Mouse (Mus musculus) liver, postnatal 0 days (tissue): ENCODE results near the gene Itgad. TPM values are rescaled to one million over a fixed set of nuclear protein-coding genes. Genes with fewer than 3 reads are reported as not detected.

Source experiments
- ATAC-seq: fragments of 200-750 bp; cut with Nextera tagmentation; 2 replicates; pipeline ENCODE4 v1.8.0; 2017; ENCODE audit warnings: mild to moderate bottlenecking, moderate library complexity
- DNase-seq: peaks from one replicate; pipeline ENCODE4 v3.0.0-alpha.2; 2016
- H3K27ac ChIP-seq: fragments of 300-500 bp; sonication (generic); 2 replicates; pipeline ENCODE4 v1.5.1; 2014; ENCODE audit warnings: antibody characterized with exemption, moderate library complexity, mild to moderate bottlenecking, low read depth
- H3K27me3 ChIP-seq: fragments of 300-500 bp; sonication (generic); 2 replicates; pipeline ENCODE4 v1.6.1; 2014; ENCODE audit warnings: low read length, control low read depth, mixed read lengths; ENCODE audit not compliant: insufficient read depth
- H3K36me3 ChIP-seq: fragments of 300-500 bp; sonication (generic); replicated peaks from 2 replicates; pipeline ENCODE4 v1.6.1; 2014; ENCODE audit warnings: mild to moderate bottlenecking, control low read depth, low read length, moderate library complexity, mixed read lengths; ENCODE audit not compliant: insufficient read depth
- H3K4me1 ChIP-seq: fragments of 300-500 bp; sonication (generic); 2 replicates; pipeline ENCODE4 v1.6.1; 2014; ENCODE audit warnings: antibody characterized with exemption, mild to moderate bottlenecking, control low read depth; ENCODE audit not compliant: insufficient read depth
- H3K4me2 ChIP-seq: fragments of 300-500 bp; sonication (generic); 2 replicates; pipeline ENCODE4 v1.6.1; 2014; ENCODE audit warnings: low read depth, mild to moderate bottlenecking, low read length, moderate library complexity, mixed read lengths
- H3K4me3 ChIP-seq: fragments of 300-500 bp; sonication (generic); 2 replicates; pipeline ENCODE4 v1.5.1; 2014; ENCODE audit warnings: low read depth, low read length
- H3K9ac ChIP-seq: fragments of 300-500 bp; sonication (generic); replicated peaks from 2 replicates; pipeline ENCODE4 v1.6.1; 2014; ENCODE audit warnings: mild to moderate bottlenecking, moderate library complexity
- H3K9me3 ChIP-seq: fragments of 300-500 bp; sonication (generic); 2 replicates; pipeline ENCODE4 v1.6.1; 2016; ENCODE audit warnings: mild to moderate bottlenecking, control low read depth, low read length, mixed read lengths
- CTCF ChIP-seq: sonication (generic); IDR thresholded peaks from 2 replicates; pipeline ENCODE4 v1.5.1; 2016; ENCODE audit warnings: antibody characterized with exemption, low read depth
- EP300 ChIP-seq: IDR thresholded peaks from 2 replicates; pipeline ENCODE4 v1.6.1; 2016; ENCODE audit warnings: antibody characterized with exemption, low read depth, mild to moderate bottlenecking
- WGBS: fragments of 180-500 bp; shearing (Covaris S2); extraction: QIAGEN DNeasy Blood & Tissue Kit; methylation state at CpG from one replicate; pipeline ENCODE4 v1.1.7; 2014; ENCODE audit not compliant: insufficient replicate concordance; 5-methylcytosine and 5-hydroxymethylcytosine counted together
- polyA plus RNA-seq: library from polyadenylated mRNA; unstranded; fragments of >200 nt; fragmentation: Nextera tagmentation; extraction: Ambion mirVana; gene quantifications from 2 replicates; pipeline ENCODE4 v1.2.1, GENCODE M21; 2015

Gene Itgad
- polyA plus RNA-seq, 1 experiment from 2014 or later = 0.28 TPM

DNA sequence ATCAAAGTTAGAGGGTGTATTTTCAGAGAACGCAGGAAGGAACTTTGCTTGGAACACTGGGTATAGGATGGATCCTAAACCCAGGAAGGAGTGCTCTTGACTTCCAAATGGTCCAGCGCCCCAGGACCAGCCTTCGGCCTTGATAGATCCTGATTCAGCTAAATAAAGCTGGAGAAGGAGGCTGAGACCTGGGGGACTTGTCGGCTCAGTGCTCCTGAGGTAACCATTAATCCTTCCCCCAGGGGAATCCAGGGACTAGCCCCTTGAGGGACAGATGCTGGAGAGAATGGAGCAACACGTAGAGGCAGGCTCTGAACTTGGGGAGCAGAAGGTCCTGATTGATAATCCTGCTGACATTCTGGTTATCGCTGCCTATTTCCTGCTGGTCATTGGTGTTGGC lies 111.2 kb downstream of the Itgad start, which contains the start of gene Slc5a2:
Gene Slc5a2 (plus strand): TSS at position 247 of the 400 bp plus-strand sequence.
- no peak within 1 kb of the TSS for H3K27ac ChIP-seq
- no peak within 1 kb of the TSS for H3K4me2 ChIP-seq
- DNase-seq (no peak), ATAC-seq (no peak)
- TF ChIP-seq CTCF (no peak), EP300 (no peak)
- H3K36me3 ChIP-seq = no peaks in the 10 kb centered on the region
- H3K9ac ChIP-seq = no peak within 1 kb of the TSS
- H3K27me3 ChIP-seq = 0 out of 2 replicates have a peak, but pooled peaks cover 5% of the 10 kb centered on the region
- 68% methylated on average over 6 of the region's 6 CpGs for WGBS
- peaks cover 5% of the 10 kb centered on the region for H3K4me1 ChIP-seq
- no peak within 1 kb of the TSS for H3K4me3 ChIP-seq
- H3K9me3 ChIP-seq = no peaks in the 10 kb centered on the region

DNA sequence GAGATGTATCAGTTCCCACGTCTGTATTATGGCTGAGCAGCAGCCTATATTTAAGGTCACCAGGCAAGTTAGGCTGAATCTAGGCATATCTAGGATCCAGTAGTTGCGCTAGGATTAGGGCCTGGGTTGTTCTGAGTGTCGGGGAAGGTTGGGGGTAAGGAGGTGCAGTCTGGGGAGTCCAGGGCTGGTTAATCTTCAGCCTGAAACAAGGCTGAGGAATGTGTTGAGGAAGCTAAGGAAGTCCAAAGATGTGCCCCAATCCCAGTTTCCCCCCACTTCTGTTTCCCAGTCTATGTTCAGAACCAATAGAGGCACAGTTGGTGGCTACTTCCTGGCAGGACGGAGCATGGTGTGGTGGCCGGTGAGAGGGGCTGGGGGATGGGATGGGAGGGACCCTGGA lies 111.9 kb downstream of the Itgad start:
- no peak for ATAC-seq
- TF ChIP-seq EP300 (no peak), CTCF (no peak)
- Histone ChIP-seq H3K27ac (no peak overlapping the region), H3K4me2 (no peak overlapping the region), H3K4me3 (no peak overlapping the region), H3K9me3 (no peaks in the 10 kb centered on the region), H3K36me3 (no peaks in the 10 kb centered on the region), H3K9ac (no peak overlapping the region), H3K4me1 (peaks cover 6% of the 10 kb centered on the region), H3K27me3 (0 out of 2 replicates have a peak, but pooled peaks cover 5% of the 10 kb centered on the region)
- DNase-seq = no peak
- WGBS = 75% methylated on average over 5 of the region's 5 CpGs

DNA sequence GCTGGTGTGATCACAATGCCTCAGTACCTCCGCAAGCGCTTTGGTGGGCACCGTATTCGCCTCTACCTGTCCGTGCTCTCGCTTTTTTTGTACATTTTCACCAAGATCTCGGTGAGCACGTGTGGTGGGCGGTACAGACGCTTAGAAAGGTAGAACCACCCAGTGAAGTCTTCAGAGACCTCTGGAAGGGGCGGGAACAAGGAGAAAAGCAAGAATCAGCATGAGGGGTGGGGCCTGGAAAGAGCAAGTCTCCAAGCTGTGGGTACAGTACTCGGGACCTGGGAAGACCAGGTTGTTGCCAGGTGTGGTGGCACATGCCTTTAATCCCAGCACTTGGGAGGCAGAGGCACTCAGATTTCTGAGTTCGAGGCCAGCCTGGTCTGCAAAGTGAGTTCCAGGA lies 113.2 kb downstream of the Itgad start:
- Histone ChIP-seq H3K4me2 (no peak overlapping the region), H3K4me1 (peaks cover 6% of the 10 kb centered on the region), H3K9me3 (no peaks in the 10 kb centered on the region), H3K36me3 (peaks cover 11% of the 10 kb centered on the region), H3K27ac (no peak overlapping the region), H3K4me3 (no peak overlapping the region), H3K9ac (no peak overlapping the region), H3K27me3 (0 out of 2 replicates have a peak, but pooled peaks cover 5% of the 10 kb centered on the region)
- no peak for DNase-seq
- WGBS = 65% methylated on average over 13 of the region's 13 CpGs
- TF ChIP-seq CTCF (no peak), EP300 (no peak)
- ATAC-seq = no peak

DNA sequence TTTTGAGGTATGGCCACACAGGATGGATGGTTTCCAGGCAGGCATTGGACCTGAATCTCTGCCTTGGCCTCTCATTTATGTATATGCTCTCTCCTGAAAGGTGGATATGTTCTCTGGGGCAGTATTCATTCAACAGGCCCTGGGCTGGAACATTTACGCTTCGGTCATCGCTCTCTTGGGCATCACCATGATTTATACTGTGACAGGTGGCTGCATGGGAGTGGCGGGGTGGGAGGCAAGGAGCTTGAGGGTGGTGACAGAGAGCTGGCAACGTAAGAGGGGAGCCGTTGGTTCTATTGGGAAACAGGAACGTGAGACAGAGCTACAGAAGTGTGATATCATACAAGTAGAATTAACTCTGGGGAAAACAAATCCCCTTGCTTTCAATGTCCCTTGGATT lies 113.6 kb downstream of the Itgad start:
- DNase-seq (no peak), ATAC-seq (no peak)
- H3K4me3 ChIP-seq = no peak overlapping the region
- H3K36me3 ChIP-seq = peaks cover 12% of the 10 kb centered on the region
- H3K9ac ChIP-seq = no peak overlapping the region
- peaks cover 6% of the 10 kb centered on the region for H3K4me1 ChIP-seq
- no peak overlapping the region for H3K4me2 ChIP-seq
- TF ChIP-seq CTCF (no peak), EP300 (no peak)
- WGBS = 80% methylated on average over 7 of the region's 7 CpGs
- 0 out of 2 replicates have a peak, but pooled peaks cover 5% of the 10 kb centered on the region for H3K27me3 ChIP-seq
- no peaks in the 10 kb centered on the region for H3K9me3 ChIP-seq
- H3K27ac ChIP-seq = no peak overlapping the region

DNA sequence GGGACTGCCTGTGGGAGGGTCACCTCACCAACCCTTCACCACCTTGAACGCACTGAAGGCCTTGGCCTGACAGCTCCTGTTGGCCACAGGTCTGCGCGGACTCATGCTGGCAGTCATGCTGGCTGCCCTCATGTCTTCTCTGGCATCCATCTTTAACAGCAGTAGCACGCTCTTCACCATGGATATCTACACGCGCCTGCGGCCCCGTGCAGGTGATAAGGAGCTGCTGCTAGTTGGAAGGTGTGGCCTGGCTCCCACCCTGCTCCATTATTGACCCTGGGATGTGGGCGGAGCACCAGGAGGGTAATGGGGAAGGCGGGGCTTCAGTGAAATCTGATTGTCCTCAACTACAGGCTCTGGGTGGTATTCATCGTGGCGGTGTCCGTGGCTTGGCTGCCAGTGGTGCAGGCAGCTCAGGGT lies 116.3 kb downstream of the Itgad start:
- no peaks in the 10 kb centered on the region for H3K9me3 ChIP-seq
- TF ChIP-seq CTCF = no peak
- TF ChIP-seq EP300 = peak; percentile 51; the same call in 1 of the 2 replicates
- peak; percentile 95 for ATAC-seq
- 38% methylated on average over 13 of the region's 13 CpGs for WGBS
- peaks cover 6% of the 10 kb centered on the region for H3K4me1 ChIP-seq
- DNase-seq = peak; percentile 72
- H3K4me3 ChIP-seq = no peak overlapping the region
- peaks cover 38% of the 10 kb centered on the region for H3K36me3 ChIP-seq
- H3K27ac ChIP-seq = no peak overlapping the region
- H3K9ac ChIP-seq = no peak overlapping the region
- H3K27me3 ChIP-seq = 0 out of 2 replicates have a peak, but pooled peaks cover 1% of the 10 kb centered on the region
- peak overlapping the region; percentile 52 for H3K4me2 ChIP-seq

DNA sequence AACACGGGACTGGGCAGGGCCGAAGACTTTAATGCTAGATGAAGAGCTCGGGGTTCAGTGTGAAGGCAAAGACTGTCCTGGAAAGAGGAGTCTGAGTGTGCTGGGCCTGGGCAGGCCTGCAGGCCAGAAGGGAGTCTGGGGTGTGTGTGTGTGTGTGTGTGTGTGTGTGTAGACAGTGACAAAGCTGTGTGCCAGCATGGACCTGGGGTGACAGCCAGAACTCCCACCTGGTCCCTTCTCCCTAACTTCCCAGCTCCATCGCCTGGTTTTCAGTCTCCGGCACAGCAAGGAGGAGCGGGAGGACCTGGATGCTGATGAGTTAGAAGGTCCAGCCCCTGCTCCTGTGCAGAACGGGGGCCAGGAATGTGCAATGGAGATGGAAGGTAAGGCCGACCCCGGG lies 117.3 kb downstream of the Itgad start:
- Histone ChIP-seq H3K27ac (no peak overlapping the region), H3K36me3 (peaks cover 48% of the 10 kb centered on the region)
- 92% methylated on average over 9 of the region's 9 CpGs for WGBS

More for the DNA sequence above, 117.3 kb downstream of the Itgad start:
- Histone ChIP-seq H3K27me3 (no peaks in the 10 kb centered on the region), H3K9ac (no peak overlapping the region), H3K9me3 (no peaks in the 10 kb centered on the region), H3K4me1 (peaks cover 6% of the 10 kb centered on the region), H3K4me2 (no peak overlapping the region), H3K4me3 (0 out of 2 replicates have a peak overlapping the region, but pooled peaks have one; percentile 13)
- TF ChIP-seq CTCF = no peak
- no peak for TF ChIP-seq EP300
- no peak for DNase-seq
- ATAC-seq = no peak

Other genes with a start within 250 kb of the Itgad start
- gene Kat8, start 241.9 kb upstream of the Itgad start, polyA plus RNA-seq = 12.5 and 13.2 TPM in 2 replicates
- 13.7 and 15.2 TPM in 2 replicates for gene Prss8, start 224.3 kb upstream of the Itgad start, polyA plus RNA-seq
- 3.3 and 4.5 TPM in 2 replicates for gene Prss36, start 207.7 kb upstream of the Itgad start, polyA plus RNA-seq
- gene Fus, start 186.9 kb upstream of the Itgad start, polyA plus RNA-seq = 94.5 and 99.2 TPM in 2 replicates
- 25.8 TPM in 2 replicates for gene Pycard, start 160.5 kb upstream of the Itgad start, polyA plus RNA-seq
- 0.12 TPM in 1 of 2 replicates, not detected in the other for gene Trim72, start 150.4 kb upstream of the Itgad start, polyA plus RNA-seq
- gene Itgam, start 91.7 kb upstream of the Itgad start, polyA plus RNA-seq = 5.1 and 6.1 TPM in 2 replicates
- gene Gm49368, start 91.7 kb upstream of the Itgad start, polyA plus RNA-seq = 0.51 TPM in 1 of 2 replicates, not detected in the other
- 0.26 and 0.34 TPM in 2 replicates for gene Itgax, start 24.8 kb upstream of the Itgad start, polyA plus RNA-seq
- gene Cox6a2, start 52.0 kb downstream of the Itgad start, polyA plus RNA-seq = 1.1 and 15.6 TPM in 2 replicates
- gene Armc5, start 83.0 kb downstream of the Itgad start, polyA plus RNA-seq = 5.4 and 5.6 TPM in 2 replicates
- gene 9130023H24Rik, start 83.7 kb downstream of the Itgad start, polyA plus RNA-seq = 1.7 and 2.2 TPM in 2 replicates
- gene Tgfb1i1, start 92.4 kb downstream of the Itgad start, polyA plus RNA-seq = 10.1 and 10.4 TPM in 2 replicates
- gene Slc5a2, start 111.3 kb downstream of the Itgad start, polyA plus RNA-seq = 1.3 and 1.8 TPM in 2 replicates
- gene BC017158, start 143.8 kb downstream of the Itgad start, polyA plus RNA-seq = 9.4 and 9.6 TPM in 2 replicates